Mouse (Mus musculus) liver, adult 2 months (tissue): ENCODE measurements around the gene Vps29. TPM values are rescaled to one million over a fixed set of nuclear protein-coding genes. Genes with fewer than 3 reads are reported as not detected.

Source experiments
- DNase-seq: peaks from one replicate; pipeline ENCODE4 v3.0.0-alpha.2; 2011; ENCODE audit warnings: low read depth, low spot score; ENCODE audit errors: extremely low read depth
- H3K27ac ChIP-seq: fragments of 200-500 bp; replicated peaks from 2 replicates; pipeline ENCODE4 v1.5.1; 2012; ENCODE audit warnings: low read depth, mild to moderate bottlenecking, control low read depth, inconsistent platforms, low read length; ENCODE audit not compliant: insufficient read depth
- H3K27me3 ChIP-seq: fragments of 200-500 bp; 2 replicates; pipeline ENCODE4 v1.6.1; 2012; ENCODE audit warnings: mild to moderate bottlenecking, moderate library complexity, low read length, inconsistent platforms; ENCODE audit not compliant: control insufficient read depth, insufficient read depth
- H3K36me3 ChIP-seq: fragments of 200-500 bp; 2 replicates; pipeline ENCODE4 v1.6.1; 2012; ENCODE audit warnings: low read length, inconsistent platforms; ENCODE audit not compliant: control insufficient read depth, insufficient read depth
- H3K4me1 ChIP-seq: fragments of 200-500 bp; 2 replicates; pipeline ENCODE4 v1.6.1; 2011; ENCODE audit warnings: low read length; ENCODE audit not compliant: control insufficient read depth, insufficient read depth
- H3K4me3 ChIP-seq: fragments of 200-500 bp; 2 replicates; pipeline ENCODE4 v1.5.1; 2011; ENCODE audit warnings: low read depth, mild to moderate bottlenecking, control low read depth, low read length, moderate library complexity; ENCODE audit not compliant: insufficient read depth
- H3K79me2 ChIP-seq: fragments of 200-500 bp; 2 replicates; pipeline ENCODE4 v1.6.1; 2012; ENCODE audit warnings: inconsistent platforms, mild to moderate bottlenecking, low read length, moderate library complexity; ENCODE audit not compliant: control insufficient read depth, insufficient read depth
- H3K9ac ChIP-seq: fragments of 200-500 bp; 2 replicates; pipeline ENCODE4 v1.6.1; 2012; ENCODE audit warnings: low read depth, mild to moderate bottlenecking, control low read depth, inconsistent platforms, low read length
- POLR2A ChIP-seq: fragments of 200-500 bp; IDR thresholded peaks from 2 replicates; pipeline ENCODE4 v1.6.1; 2011; ENCODE audit warnings: low read length, control low read depth; ENCODE audit not compliant: insufficient read depth; ENCODE audit errors: extremely low read depth
- WGBS: fragments of 180-500 bp; shearing (Covaris S2); methylation state at CpG from one replicate; pipeline ENCODE4 v1.1.7; 2018; 5-methylcytosine and 5-hydroxymethylcytosine counted together
- polyA plus RNA-seq: library from polyadenylated mRNA; depleted of rRNA; stranded (reverse); fragments of >200 nt; gene quantifications from 2 replicates; pipeline ENCODE4 v1.2.3, GENCODE M21; 2012; rRNA removed
- total RNA-seq: library from RNA; depleted of rRNA; stranded (reverse); fragments of >200 nt; gene quantifications from 2 replicates; pipeline ENCODE4 v1.2.3, GENCODE M21; 2014; rRNA removed

The Vps29 gene
- total and polyA plus RNA-seq, 2 experiments = 24.9 to 58.8 TPM

DNA sequence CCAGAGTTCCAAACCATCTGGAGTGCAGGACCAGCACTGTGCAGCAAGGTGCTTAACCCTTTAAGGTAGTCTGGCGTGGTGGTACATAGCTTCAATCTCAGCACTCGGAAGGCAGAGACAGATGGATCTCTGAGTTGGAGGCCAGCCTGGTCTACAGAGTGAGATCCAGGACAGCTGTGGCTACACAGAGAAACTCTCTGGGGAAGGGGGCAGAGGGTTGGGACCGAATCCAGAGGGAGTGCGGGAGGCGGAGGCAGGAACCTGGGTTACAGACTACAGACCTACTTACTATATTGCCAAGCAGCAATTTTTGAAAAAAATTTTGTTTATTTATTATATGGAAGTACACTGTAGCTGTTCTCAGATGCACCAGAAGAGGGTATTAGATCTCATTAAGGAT lies 60.2 kb downstream of the Vps29 start:
- Histone ChIP-seq H3K36me3 (no peaks in the 10 kb centered on the region), H3K79me2 (no peaks in the 10 kb centered on the region), H3K9ac (no peak overlapping the region), H3K27me3 (no peaks in the 10 kb centered on the region), H3K4me3 (no peak overlapping the region), H3K27ac (no peak overlapping the region), H3K4me1 (no peaks in the 10 kb centered on the region)
- DNase-seq = no peak
- 93% methylated on average over 5 of the region's 5 CpGs for WGBS
- no peak for TF ChIP-seq POLR2A

Other genes with a start within 250 kb of the Vps29 start
- gene Ccdc63, start 213.5 kb upstream of the Vps29 start, total RNA-seq = not detected in 2 replicates
- gene Ccdc63, start 213.5 kb upstream of the Vps29 start, polyA plus RNA-seq = not detected in 2 replicates
- gene Ppp1cc, start 196.1 kb upstream of the Vps29 start, total RNA-seq = 100 TPM in 2 replicates
- 34.9 and 36.4 TPM in 2 replicates for gene Ppp1cc, start 196.1 kb upstream of the Vps29 start, polyA plus RNA-seq
- gene Hvcn1, start 147.6 kb upstream of the Vps29 start, total RNA-seq = 1.5 and 3.0 TPM in 2 replicates
- 0.82 and 1.7 TPM in 2 replicates for gene Hvcn1, start 147.6 kb upstream of the Vps29 start, polyA plus RNA-seq
- 1.6 and 1.9 TPM in 2 replicates for gene Tctn1, start 89.9 kb upstream of the Vps29 start, total RNA-seq
- gene Tctn1, start 89.9 kb upstream of the Vps29 start, polyA plus RNA-seq = 3.5 and 5.9 TPM in 2 replicates
- gene Pptc7, start 70.0 kb upstream of the Vps29 start, total RNA-seq = 16.3 and 17.6 TPM in 2 replicates
- 8.7 and 9.5 TPM in 2 replicates for gene Pptc7, start 70.0 kb upstream of the Vps29 start, polyA plus RNA-seq
- 3.8 and 4.5 TPM in 2 replicates for gene Rad9b, start 136 bp upstream of the Vps29 start, total RNA-seq
- gene Rad9b, start 136 bp upstream of the Vps29 start, polyA plus RNA-seq = 1.00 and 1.5 TPM in 2 replicates
- 14.1 and 18.4 TPM in 2 replicates for gene Gpn3, start 17.5 kb downstream of the Vps29 start, total RNA-seq
- gene Gpn3, start 17.5 kb downstream of the Vps29 start, polyA plus RNA-seq = 23.5 and 24.6 TPM in 2 replicates
- gene Fam216a, start 18.0 kb downstream of the Vps29 start, total RNA-seq = 3.4 and 4.2 TPM in 2 replicates
- 2.8 and 3.4 TPM in 2 replicates for gene Fam216a, start 18.0 kb downstream of the Vps29 start, polyA plus RNA-seq
- gene Arpc3, start 37.5 kb downstream of the Vps29 start, total RNA-seq = 93.6 and 119 TPM in 2 replicates
- gene Arpc3, start 37.5 kb downstream of the Vps29 start, polyA plus RNA-seq = 93.9 and 121 TPM in 2 replicates
- gene Anapc7, start 67.3 kb downstream of the Vps29 start, total RNA-seq = 12.1 and 12.6 TPM in 2 replicates
- gene Anapc7, start 67.3 kb downstream of the Vps29 start, polyA plus RNA-seq = 12.9 and 14.4 TPM in 2 replicates
- 44.6 and 65.4 TPM in 2 replicates for gene Atp2a2, start 147.9 kb downstream of the Vps29 start, total RNA-seq
- 46.0 and 50.5 TPM in 2 replicates for gene Atp2a2, start 147.9 kb downstream of the Vps29 start, polyA plus RNA-seq